Mouse (Mus musculus): ENCODE results near the gene Chmp2a.

Chmp2a gene

DNA sequence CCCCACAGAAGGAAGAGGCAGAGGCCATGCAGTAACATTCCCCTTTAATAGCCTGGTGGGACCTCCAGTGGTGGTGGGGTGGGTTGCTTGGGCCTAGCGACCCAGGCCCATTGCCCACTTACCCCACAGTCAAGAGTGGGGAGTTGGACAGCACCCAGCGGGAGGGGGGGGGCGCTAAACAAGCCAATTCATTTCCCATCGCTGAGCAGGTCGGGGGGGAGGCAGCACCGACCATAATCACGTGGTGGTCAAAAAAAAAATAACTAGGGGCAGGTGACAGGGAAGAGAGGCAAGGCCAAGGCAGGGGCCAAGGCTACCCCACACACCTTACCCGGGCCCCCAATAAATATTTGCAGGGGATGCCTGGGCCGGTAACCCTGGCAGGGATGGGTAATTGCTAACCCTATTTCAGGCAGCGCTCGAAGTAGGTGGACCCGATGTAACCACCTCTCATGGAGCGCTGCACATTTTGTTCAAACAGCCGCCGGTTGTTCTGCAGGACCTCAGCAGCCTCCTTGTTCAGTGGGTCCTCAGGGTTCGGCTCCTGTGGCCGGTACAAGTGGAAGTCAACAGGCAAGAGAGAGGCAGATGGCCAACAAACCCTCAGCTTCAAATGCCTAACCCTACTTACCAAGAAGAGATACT lies 726 bp upstream of the Chmp2a start:
- DNase-seq (ENCODE audit: low spot score in 2 of 2), result no peak

DNA sequence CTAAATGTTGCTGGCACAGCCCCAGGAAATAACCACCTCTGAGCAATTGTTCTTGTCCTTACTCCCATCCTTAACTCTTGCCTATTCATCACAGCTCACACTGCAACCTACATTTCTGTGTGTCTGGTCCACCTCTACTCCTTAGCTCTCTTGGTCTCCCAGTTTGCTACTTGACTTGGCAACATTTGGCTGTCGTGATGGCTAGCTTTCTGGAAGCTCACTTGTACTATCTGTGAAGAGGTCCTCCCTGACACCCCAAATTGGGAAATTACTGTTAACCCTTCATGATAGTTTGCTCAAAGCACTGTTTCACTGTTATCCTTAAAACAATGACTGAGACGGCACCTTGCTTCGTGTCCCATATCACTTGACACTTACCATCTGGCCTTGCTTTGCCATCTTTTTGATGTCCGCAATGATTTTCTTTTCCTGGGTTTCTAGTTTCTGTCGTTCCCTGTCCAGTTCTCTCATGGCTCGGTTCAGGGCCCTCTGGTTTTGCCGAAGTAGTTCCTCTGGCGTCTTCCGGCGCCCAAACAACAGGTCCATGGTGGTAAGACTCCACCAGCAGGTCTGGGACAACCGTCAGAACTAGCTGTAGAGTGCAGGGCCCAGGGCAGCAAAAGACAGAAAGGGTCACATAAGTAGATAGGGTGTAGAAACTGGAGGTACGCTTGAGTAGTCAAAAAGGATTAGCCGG lies 1.0 kb downstream of the Chmp2a start:
- DNase-seq (ENCODE audit: low spot score in 2 of 2), result no peak

DNA sequence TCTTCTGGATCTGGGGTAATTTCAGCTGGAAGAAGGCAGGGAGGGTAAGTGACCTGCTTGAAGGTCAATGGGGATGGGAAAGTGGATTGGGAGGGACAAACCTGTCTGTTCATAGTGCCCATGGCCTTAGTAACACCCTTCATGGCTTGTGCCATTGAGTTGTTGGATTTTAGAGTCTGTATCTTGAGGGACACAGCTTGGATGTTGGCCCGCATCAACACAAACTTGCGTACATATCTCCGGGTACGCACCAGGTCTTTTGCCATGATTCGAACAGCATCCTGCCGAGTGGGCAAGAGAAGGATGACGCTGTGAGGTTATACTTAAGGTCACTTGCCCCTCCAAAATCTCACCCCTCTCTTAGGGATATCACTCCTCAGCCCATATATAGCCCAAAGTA lies 2.1 kb downstream of the Chmp2a start:
- no peak for DNase-seq (ENCODE audit: low spot score in 2 of 2)

DNA sequence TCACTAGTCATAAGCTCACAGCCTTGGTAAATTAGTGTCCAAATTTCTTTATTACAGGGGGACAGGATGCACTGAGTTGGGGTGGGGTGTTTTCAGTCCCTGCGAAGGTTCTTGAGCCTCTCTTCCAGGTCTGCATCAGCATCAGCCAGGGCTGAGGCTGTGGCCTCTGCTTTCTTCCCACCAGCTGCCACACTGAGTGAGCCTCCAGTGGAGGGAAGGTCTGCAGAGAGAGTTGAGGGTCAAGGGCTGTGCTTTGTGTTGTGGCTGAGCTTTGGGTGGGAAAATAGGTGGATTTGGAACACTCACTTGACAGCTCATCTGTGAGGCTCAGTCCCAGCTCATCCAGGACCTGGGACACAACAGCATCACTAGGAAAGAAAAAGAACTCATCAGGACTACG lies 2.6 kb downstream of the Chmp2a start:
- DNase-seq (ENCODE audit: low spot score in 2 of 2), result no peak

DNA sequence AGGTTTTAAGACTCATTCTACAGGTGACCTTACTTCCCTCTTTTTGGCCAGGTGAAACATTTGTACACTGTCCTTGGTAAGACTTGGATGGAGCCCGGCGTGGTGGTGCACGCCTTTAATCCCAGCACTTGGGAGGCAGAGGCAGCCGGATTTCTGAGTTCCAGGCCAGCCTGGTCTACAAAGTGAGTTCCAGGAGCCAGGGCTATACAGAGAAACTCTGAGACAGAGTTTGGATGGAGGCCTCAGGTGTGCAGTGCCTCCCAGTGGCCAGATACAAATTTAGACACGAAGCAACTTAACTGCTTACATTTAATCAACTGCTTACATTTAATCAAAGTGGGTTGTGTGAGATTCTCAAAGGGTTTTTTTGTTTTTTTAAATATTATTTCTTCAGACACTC lies 3.5 kb downstream of the Chmp2a start:
- no peak for DNase-seq (ENCODE audit: low spot score in 2 of 2)

DNA sequence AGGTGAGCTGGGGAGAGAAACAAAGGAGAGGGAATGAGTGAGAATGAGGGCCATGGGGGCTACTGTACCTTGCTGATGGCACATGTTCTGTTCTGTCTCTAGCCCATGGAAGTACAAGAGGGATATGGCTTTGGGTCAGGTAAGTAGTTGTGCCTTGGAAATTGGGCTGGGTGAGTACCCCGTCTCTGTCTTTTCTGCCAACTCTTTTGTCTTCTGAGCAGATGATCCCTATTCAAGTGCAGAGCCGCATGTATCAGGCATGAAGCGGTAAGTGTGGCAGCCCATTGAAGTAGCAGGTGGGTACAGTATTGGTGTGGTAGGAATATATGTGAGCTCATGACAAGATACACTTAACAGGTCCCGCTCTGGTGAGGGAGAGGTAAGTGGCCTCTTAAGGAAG lies 5.6 kb downstream of the Chmp2a start:
- no peak for DNase-seq (ENCODE audit: low spot score in 2 of 2)

DNA sequence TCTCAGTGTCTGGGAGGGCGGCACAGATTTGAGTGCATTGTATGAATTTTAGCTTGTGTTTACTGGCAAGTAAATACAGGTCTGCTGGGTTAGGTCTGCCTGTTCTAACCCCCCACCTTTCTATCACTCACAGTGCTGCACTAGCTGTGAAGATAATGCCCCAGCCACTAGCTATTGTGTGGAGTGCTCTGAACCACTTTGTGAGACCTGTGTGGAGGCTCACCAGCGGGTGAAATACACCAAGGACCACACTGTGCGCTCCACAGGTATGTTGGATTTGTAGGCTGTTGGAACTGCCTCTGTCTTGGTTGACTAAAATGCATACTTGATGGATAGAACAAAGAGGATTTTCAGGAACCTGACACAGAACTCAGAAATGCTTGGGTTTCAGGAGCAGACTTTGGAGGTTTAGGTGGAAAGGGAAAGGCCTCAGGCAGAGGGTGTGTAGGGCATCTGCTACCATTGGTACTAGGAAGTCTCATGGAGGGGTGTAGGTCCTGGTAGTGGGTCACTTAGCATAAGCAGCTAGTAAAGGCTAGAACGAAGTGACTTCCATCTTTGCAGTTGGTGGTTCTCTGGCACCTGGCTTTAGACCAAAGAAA lies 9.0 kb downstream of the Chmp2a start:
- no peak for DNase-seq (ENCODE audit: low spot score in 2 of 2)

DNA sequence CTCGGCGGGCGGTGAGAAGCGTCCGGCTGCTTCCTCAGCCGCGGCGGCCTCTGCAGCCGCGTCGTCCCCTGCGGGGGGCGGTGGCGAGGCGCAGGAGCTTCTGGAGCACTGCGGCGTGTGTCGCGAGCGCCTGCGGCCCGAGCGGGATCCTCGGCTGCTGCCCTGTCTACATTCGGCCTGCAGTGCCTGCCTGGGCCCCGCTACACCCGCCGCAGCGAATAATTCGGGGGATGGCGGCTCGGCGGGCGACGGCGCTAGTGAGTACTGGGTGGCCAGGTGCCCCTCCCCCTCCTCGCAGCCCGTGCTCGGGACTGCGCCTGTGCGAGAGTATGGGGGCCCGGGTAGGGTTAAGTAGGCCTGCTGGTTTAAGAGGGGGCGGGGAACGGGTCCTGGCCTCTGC lies 9.8 kb downstream of the Chmp2a start:
- DNase-seq (ENCODE audit: low spot score in 2 of 2), result peak; percentile 80

DNA sequence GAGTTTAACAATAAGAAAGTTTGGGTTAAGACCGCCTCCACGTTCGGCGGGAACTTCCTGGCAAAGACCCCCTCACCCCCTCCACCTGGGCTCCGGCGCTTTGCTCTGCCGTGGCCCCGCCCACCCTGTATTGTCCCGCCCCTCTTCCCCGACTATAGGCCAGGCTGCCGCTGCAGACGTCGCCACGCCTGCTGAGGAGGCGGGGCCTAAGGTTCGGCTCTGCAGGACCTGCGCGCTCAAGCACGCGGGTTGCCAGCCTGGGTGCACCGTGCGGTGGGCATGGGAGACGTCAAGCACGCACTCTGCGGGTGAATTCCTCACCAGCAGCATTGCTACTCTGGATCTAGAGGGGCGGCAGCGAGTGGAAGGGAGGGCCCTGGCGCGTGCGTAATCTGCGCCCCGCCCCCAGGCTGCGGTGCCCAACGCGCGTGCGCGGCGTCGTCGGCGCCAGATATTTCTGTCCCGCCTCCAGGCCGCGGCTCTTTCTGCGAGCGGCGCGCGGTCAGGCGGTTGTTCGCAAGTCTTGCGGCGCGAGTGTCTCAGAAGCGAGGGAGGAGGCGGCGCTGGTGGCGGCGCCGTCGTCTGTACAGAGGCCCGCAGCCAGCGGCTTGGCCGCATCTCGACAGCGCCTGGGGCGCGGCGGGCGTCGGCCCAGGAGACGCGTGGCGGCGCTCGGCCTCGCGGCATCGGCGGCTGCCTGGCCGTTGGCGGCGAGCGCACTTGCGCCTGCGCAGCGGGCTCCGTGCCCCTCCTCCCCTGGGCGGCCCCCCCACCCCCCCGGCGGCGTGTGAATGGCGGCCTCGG lies 10.5 kb downstream of the Chmp2a start:
- peak; percentile 92 to 95 for DNase-seq (ENCODE audit: low spot score in 2 of 2)

DNA sequence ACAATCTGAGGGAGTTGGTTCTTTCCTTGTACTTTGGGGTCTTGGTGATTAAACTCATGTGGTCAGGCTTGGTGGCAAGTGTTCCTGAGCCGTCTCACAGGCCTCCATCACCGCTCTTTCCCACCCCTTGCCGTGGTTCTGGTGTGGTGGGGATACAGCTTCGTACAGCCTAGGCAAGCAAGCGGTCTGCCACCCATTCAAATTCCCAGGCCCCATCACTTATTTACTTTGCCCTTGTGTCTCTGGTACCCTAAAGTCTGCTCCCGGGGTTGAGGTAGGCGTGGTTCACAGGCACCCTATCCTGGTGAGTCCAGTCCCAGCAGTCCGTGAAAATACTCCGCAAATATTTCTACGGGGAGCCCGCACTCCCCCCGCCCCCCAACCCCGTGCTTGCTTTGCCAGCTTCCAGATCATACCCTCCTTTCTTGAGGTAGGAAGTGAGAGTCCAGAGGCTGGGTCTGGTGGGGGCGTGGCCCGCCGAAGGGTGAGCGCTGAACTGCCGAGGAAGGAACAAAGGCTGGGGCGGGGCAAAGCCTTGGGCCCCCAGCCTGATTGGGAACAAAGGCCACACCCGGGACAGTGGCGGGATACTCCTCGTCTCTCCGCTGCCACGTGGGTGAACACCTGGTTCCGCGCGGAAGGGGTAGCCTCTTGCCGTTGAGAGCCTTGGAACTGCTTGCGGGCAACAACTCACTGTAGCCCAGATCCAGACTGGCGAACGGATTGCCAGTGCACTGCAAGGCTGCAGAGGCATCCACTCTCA lies 11.7 kb downstream of the Chmp2a start:
- no peak for DNase-seq (ENCODE audit: low spot score in 2 of 2)

DNA sequence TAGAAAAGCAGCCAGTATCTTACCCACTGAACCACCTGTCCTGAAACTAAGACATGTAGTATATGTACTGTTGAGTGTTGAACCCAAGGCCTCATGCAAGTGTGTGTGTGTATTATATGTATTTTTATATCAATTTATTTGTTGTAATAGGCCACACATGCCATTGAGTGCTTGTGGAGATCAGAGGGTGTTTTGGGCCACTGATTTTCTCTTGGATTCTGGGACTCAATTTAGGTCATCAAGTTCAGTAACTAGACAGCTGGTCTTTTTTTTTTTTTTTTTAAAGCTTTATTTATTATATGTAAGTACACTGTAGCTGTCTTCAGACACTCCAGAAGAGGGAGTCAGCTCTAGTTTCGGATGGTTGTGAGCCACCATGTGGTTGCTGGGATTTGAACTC lies 19.4 kb downstream of the Chmp2a start:
- DNase-seq (ENCODE audit: low spot score in 2 of 2), result no peak

DNA sequence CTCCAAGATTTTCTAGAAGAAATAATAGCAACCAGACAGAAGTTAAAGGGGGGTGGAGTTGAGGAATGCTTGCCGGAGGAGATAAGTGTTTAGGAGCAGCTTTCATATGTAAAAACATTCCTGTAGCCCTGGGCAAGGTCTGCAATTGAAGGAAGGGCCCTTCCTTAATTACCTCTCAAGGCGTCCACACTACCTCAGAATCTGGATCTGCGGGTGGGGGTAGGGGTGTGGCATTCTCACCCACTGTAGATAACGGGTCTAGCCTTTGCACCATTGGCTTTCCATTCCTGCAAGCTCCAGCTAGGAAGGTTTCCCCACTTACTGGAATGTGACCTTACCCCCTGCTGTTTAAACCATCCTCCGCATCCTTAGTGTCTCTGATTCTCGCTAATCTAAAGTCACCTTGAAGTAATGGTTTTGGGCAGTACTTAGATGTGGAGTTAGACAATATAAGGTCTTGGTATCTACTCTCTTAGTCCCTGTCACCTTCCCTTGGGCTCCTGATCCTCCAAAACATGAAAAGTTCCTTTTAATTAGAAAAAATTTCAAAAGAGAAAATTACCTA lies 20.2 kb downstream of the Chmp2a start:
- DNase-seq (ENCODE audit: low spot score in 2 of 2), result no peak

DNA sequence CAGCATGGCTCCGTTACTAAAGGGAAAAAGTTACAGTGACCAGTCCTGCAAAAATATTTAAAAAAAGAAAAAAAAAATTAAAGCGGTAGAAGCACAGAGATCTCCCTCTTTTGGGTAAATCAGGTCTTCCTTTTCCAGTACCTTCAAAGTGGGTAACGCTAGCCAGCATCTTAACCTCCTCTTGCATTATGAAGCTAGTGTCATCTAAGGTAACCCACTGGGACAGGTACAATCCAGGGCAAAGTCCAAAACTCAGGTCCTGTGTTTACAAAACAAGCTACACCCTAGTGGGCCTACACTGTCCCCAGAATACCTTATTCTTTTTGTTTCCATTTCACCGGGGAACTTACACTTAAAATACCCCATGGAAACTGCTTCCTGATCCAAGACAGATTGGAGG lies 20.9 kb downstream of the Chmp2a start:
- DNase-seq (ENCODE audit: low spot score in 2 of 2), result no peak

DNA sequence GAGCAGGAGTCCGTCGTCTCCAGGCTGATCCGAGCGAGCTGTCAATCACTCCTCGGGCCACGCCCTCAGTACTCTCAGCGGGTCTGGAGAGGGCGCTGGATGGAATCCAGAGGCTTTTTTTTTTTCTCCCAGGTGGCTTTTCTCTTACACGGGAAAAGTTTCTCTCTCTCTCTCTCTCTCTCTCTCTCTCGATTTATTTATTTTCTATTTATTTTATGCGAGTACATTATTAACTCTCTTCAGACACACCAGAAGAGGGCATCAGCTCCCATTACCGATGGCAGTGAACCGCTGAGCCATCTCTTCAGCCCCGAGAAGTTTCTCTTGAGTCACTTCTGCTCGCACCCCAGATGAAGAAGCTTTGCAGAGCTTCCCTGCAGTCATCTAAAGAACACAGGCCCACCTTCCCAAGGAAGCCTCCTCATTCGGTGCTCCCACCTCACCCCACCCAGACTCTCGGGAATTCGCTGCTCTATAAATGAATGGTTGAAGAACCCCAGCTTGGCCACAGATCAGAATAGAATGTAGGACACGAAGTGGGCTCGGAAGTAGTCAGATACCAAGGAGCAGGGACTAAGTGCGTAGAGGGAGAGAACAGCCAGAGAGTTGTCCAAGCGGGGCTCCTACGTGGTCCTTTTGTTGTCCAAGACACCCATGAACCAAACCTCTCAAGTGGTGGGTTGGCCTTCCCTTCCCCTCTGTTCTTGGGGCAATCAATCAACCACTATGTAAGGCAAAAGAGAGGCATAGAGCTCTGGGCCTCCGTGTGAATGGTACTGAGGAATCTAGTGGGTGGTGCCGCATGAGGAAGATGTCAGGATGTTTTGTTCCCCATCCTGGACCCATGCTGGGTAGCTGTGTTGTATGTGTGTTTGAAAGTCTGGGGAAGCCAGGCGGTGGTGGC lies 24.4 kb downstream of the Chmp2a start, which contains the start of gene Zbtb45:
Zbtb45 (minus strand) TSS at position 30 of the 904 bp plus-strand sequence.
- no peak for DNase-seq (ENCODE audit: low spot score in 2 of 2)

DNA sequence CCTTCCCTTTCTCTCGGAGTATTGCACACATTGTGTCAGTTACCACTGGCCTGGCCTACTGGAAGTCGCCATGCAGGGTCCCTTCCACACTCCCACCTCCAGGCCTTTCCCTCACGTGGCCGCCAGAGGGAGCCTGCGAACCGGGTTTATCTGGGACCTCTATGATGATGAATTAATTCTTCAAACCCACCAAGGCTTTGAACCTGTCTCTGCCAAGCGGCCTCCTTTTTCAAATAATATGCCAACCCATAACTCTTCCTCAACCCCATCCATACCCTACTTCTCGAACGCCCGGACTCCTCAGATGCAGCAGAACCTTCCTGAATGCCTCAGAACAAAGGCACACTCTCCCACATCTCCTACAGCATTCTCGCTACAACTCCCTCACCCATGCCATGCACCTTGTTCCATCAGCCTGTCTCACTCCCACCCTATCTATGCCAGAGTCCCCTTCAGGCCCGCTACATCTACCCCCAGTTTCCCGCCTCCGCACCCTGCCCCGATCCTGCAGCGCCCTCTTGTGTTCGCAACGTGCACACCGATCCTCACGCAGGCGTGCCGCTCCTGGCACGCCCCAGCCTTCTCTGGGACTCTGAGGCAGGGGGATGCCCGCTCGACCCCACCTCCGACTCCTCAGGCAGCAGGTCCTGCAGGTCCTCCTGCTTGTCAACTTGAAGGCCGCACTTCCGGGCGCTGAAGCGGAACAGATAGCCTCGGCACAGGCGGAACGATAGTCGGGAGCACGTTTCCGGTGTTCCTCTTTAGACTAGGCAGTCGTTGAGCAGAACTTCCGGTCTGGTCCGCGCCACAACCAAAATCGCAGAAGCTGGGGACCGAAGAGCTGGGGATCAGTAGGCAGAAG lies 25.2 kb downstream of the Chmp2a start:
- DNase-seq (ENCODE audit: low spot score in 2 of 2), result peak; percentile 87 to 94

DNA sequence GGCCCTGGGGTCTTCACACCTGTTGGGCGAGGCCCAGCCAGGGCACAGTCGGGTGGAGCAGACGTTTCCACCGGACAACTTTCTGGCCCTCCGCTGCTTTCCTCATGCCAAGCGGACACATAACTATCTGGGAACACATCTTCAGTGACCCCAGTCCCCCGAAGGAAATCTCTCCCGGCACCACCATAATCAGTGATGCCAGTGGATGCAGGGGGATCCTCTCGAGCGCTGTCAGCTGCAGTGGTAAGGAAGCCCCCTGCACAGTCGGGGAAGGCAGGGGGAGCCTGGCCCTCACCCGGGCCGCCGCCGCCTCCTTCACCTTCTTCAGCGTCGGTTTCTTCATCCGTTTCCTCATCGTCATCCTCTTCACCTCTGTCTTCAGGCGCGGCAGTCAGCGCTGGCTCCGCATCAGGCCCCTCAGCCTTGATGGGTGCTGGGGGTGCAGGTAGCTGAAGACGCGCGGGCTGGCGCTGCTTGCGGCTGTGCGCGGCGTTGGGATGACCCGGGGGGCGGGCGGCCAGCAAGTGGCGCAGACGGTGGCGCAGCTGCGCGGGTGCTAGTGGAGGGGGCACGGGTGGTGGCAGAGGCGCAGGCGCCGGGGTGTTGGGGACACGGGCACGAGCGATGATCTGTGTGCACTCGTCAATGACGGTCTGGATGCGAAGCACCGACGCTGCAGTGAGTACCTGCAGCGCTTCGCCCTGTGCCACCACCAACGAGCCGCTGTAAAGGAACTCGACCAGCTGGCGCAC lies 27.1 kb downstream of the Chmp2a start:
- DNase-seq (ENCODE audit: low spot score in 2 of 2), result no peak

DNA sequence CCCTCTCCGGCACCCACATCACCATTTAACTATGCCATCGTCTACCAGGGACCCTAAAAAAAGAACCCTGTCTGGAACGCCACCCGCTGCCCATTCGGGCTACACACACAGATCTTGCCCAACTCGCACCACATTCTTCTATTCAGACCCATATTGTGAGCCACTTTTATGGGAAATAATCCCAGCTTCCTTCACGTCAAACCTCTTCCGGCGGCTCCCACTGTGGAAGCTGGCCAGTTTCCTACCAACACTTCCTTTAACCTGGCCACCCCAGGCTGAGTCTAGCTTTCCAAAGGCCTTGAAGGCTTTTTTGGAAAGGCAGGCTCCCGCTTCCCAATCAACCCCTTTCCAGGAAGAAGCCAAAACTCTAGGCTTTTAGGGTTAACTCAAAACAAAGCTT lies 28.1 kb downstream of the Chmp2a start:
- no peak for DNase-seq (ENCODE audit: low spot score in 2 of 2)

DNA sequence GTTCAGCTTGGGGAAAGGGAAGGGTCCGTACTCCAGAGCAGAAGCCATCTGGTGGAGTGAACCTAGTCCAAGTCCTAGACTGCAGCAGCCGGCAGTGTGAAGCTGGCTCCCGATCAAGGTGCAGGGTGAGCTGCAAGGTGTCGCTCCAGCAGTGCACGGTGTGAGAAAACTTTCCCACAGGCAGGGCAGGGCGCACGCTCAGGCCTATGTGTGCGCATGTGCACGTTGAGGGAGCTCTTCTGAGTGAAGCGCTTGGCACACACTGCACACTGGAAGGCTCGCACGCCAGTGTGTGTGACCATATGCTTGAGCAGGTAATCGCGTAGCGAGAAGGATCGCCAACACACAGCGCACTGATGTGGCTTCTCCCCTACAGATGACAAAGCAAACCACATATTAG lies 28.6 kb downstream of the Chmp2a start:
- no peak for DNase-seq (ENCODE audit: low spot score in 2 of 2)

DNA sequence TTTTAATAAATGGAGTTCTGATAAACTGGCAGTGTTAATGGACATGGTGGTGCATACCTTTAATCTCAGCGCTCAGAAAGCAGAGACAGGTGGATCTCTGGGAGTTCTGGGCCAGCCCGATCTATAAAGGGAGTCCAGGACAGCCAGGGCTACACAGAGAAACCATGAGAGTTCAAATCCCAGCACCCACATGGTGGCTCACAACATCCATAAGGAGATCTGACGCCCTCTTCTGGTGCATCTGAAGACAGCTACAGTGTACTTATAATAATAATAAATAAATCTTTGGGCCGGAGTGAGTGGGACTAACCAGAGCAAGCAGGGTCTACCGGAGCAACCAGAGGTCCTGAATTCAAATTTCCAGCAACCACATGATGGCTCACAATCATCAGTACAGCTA lies 31.2 kb downstream of the Chmp2a start:
- no peak for DNase-seq (ENCODE audit: low spot score in 2 of 2)

Measured in frontal cortex, postnatal 14 days (tissue).